Mouse (Mus musculus) cerebellum, adult 2 months (tissue): ENCODE results near the gene Fscn2.

Source experiments
- CTCF ChIP-seq: fragments of 200-500 bp; IDR thresholded peaks from 2 replicates; pipeline ENCODE4 v1.5.1; 2011; ENCODE audit warnings: low read depth, mild to moderate bottlenecking, control low read depth, low read length, moderate library complexity, borderline replicate concordance; ENCODE audit not compliant: insufficient read depth
- POLR2A ChIP-seq: fragments of 200-500 bp; IDR thresholded peaks from 2 replicates; pipeline ENCODE4 v1.6.1; 2011; ENCODE audit warnings: low read length, control low read depth, borderline replicate concordance; ENCODE audit not compliant: insufficient read depth

DNA sequence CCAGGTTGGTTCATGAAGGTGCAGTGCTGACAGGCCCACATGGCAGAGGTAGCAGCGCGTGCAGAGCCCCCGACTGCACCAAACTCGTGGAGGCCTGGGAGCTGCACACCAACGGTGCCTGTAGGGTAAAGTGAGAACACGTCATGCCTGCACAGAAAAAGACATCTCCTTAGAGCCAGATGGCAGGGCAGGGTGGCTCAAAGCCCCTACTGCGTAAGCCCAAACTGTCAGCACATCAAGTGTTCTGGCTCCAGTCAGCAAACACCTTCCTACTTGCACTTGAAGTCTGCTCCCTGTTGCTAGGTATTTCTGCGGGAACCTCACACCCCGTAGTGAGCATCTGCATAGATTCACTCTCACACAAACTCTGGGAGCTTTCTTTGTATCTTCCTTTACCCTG is 21.2 kb downstream of the Fscn2 start:
- no peak for TF ChIP-seq CTCF
- no peak for TF ChIP-seq POLR2A
